Mouse (Mus musculus): ENCODE data around the gene Rad9a.

- TF ChIP-seq CTCF (IDR thresholded peaks at IDR 0.05; ENCODE audit: control insufficient read depth, insufficient read depth, insufficient replicate concordance, low read depth, low read length): no peak
- TF ChIP-seq POLR2A (IDR thresholded peaks at IDR 0.05; ENCODE audit: control insufficient read depth, low read depth, low read length): no peak
Measured at GRCm38 (mm10) chr19:4153232-4153654, 48.2 kb downstream of the Rad9a start, which contains the start of gene Ptprcap.
